Mouse (Mus musculus) erythroblast, embryonic 14.5 days (primary cell): ENCODE results near the gene Sgms2.
"Not testable (repeated sequence)": the region's sequence is repeated elsewhere in the genome, so short reads cannot be mapped to it uniquely, and the experiment has no call there.

Source experiments
- GATA1 ChIP-seq: IDR thresholded peaks from 2 replicates; pipeline ENCODE4 v1.6.1; 2012; ENCODE audit warnings: low read length, inconsistent platforms, mixed read lengths
- TAL1 ChIP-seq: IDR thresholded peaks from 3 replicates; pipeline ENCODE4 v1.6.1; 2012; ENCODE audit warnings: low read length, inconsistent platforms, mixed read lengths

DNA sequence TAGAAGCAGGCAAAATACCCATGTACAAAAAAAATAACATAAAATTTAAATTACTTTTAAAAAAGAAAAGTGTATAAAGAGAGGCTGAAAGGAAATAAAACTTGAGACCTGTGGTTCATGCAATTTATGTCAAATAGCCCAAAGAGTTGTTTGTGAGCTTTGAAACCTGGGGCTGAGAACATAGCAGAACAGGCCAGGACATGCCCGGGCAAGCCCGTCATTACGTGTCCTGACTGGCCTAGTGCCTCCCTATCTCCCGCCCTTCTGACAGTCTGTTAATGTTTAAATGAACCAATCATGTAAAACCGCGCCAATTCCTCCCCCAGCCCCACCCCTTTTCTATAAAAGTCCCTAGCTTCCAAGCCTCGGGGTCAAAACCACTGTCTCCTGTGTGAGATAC, 153.5 kb downstream of the Sgms2 start:
- TF ChIP-seq GATA1, TAL1: not testable (repeated sequence)
